Mouse (Mus musculus): Measurements from ENCODE around the gene Gpr108. TPM values are rescaled to one million over a fixed set of nuclear protein-coding genes. Genes with fewer than 3 reads are reported as not detected.

Gene Gpr108
- total RNA-seq, 2 experiments from 2014 or later, result 19.5 to 20.4 TPM

DNA sequence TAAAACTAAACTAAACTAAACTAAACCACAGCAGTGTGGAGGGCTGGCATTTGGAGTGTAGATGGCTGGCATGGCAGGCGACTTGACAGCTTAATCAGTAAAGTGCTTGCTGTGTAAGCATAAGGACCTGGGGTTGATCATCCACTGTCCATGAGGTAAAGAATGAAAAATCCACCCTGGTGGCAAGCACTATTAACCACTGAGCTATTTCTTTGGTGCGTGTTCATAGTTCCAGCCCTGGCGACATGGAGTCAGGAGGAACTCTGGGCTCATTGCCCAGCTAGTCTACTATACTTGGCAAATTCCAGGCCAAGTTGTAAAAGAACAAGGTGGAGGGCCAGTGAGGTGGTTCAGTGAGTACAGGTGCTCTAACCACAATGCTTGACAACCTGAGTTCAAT lies 40.3 kb downstream of the Gpr108 start:
- peak; percentile 20 for DNase-seq

DNA sequence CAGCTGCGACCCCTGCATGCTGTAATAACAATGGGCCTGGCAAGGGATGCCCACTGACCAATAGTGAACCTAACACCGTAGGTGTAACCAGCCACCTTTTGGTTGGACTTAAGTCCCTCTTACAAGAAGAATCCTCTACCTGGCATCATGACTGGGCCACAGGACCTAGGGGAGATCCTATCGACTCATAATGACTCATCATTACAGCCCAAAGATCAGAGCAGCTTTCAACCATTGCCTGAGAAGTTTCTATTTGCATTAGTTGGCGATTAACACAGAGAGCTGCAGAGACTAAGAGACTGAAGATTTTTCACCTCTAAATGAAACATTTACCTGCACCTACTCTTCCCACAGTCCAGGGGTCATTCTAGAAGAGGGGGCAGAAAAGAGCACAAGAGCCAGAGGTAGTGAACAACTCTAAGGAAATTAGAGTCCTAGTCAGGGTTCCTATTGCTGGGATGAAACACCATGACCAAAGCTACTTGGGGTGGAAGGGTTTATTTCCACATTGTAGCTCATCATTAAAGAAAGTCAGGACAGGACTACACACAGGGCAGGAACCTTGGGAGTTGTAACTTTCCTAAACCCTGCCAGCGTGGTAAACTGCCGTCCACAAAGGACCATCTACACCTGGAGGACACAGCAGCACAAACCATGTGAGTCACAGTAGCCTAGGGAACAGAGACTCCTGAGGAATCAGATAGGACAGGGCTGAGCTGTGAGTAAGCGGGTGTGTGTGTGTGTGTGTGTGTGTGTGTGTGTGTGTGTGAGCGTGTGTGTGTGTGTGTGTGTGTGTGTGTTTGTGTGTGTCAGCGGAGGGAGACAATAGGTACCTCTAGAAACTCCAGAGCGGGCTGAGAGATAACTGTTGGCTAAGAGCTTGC lies 46.2 kb downstream of the Gpr108 start:
- DNase-seq, result no peak

DNA sequence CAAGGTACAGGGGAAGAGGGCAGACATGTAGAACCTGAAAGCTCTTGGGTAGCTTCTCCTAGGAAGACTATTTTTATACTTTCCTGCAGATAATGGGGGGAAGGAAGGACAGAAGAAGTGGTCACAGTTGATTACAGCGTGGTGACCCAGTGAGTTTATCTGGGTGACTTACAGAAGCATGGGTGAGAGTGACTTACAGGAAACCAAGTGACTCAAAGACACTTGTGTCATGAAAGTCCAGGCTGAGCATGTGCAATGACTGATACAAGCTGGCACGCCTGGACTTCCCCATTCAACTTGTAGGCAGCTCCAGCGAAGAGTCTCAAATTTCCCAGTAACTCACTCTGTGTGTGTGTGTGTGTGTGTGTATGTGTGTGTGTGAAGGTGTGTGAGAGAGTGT lies 50.0 kb downstream of the Gpr108 start:
- DNase-seq, result no peak

DNA sequence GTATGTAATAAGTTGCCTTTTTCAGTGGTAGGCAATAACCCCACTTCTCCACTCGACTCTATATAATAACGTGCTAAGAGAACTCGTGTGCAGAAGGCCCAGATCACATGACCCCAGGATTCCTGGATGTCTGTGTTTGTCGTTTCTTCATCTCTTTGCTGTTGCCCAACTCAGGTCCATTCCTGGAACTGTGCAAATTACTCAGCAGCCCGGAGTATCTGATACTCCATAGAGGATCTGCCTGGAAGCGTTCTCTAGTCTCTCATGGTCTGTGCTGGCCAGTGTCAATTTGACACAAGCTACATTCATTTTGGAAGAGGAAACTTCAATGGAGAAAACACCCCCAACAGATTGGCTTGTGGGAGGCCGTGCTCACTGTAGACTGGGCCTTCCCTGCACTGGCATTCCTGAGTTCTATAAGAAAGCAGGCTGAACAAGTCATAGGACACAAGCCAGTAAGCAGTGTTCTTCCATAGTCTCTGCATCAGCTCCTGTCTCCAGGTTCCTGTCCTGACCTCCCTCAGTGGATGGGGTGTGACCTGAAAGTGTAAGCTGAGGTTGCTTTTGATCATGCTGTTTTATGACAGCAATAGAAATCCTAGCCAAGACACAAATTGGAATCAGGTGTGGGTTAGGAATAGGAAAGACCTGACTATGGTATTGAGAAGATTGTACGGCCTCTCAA lies 52.8 kb downstream of the Gpr108 start:
- DNase-seq, result no peak

DNA sequence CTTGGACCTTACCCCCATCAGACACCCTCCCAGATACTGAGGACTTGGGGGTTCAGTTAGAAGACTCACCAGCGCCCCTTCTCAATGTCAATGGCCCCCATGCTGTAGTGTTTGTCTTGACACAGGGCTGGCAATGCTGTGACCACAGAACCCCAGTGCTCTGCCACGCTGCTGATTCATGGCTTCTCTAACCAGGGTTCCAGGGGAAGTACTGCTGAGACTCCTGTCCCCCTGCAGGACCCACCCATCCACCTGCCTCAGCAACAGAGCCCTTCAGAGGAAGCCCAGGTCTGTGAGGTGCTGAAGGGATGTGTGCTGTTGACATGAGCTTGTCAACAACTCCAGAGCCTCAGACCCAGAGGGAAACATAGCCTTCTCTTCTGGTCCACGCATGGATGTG lies 53.5 kb downstream of the Gpr108 start:
- DNase-seq, result no peak

DNA sequence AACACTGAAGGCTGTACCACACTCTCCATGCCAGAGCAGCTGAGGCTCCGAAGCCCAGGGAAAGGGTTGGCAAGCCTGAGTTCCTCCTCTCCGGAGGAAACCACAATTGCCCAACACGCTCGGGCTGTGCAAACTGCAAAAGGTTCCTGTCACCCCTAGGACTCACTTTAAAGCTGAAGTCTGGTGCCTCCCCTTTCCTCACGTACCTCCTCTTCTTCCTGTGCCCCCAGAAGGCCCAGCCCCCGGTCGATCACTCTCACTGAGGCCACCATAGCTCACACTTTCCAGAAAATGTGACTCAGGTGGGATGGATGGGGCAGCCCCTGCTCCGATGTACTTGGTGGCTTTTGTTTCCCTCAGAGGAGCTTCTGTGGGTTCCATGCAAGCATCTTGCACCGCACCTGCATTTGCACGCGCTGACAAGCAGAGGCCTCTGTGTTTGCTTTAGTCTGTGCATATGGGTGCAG lies 54.2 kb downstream of the Gpr108 start, which contains the start of gene Tnfsf14:
Tnfsf14 (minus strand) TSS at position 137 of the 467 bp plus-strand sequence.
- DNase-seq, result no peak

DNA sequence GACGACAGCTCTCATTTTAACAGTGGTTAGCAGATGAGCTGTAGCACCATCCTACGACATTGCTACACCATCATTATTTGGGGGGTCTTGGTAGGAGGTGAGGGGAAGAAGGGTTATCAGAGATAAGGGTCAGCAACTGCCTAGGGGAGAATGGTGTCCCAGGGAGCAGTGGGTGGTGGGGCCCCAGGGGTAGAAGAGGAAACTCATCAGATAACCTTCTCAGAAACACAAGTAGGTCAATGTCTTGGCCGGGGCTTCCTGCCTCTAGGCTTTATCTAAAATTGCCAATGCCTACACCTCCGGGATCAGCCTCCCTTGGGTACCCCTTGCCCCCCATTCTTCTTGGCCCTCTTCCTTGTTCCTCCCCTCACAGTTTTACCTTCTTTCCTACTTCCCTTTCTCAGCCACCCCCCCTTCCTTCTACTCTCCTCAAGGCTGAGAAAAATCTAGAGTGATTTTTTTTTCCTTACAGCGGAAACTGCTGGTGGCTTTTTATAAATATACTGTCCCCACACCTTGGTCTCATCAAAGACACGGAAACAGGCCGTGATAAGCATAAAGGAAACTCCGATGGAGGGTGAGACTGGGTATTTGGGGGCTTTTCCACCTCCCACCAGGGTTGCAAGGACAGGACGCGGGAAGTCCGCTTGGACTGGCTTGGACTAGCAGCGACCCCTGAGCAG lies 59.6 kb downstream of the Gpr108 start:
- no peak for DNase-seq

DNA sequence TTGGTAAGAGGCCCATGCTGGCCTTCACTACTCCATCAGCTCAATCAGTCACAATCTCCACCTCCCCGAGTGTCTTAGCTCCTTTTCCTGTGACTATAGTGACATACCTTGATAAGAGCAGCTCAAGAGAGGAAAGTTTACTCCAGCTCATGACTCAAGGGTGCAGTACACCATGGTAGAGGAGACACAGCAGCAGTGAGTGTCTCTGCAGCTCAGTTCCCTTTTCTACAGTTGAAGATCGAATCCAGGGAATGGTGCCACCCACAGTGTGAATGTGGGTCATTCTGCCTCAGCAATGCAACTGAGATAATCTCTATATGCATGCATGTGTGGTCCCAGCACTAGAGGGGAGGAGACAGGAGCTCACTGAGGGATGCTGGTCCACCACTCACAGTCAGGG lies 62.6 kb downstream of the Gpr108 start:
- DNase-seq, result no peak

Small RNA genes lying within 50 kb of the gene (microRNA-seq; reads per million reads assigned to microRNA genes)
- 0 reads per million in 2 experiments for gene Mir6978

Other genes starting within 250 kb of the Gpr108 start
- gene Pspn, start 248.4 kb downstream of the Gpr108 start, total RNA-seq (2021), result not detected
- 10 to 100 TPM; 36.0 to 36.9 TPM for gene Gtf2f1, start 237.2 kb downstream of the Gpr108 start, total RNA-seq (2021)
- not detected for gene Gm17949, start 237.0 kb downstream of the Gpr108 start, total RNA-seq (2021)
- 100 to 1,000 TPM; 112 to 113 TPM for gene Khsrp, start 216.9 kb downstream of the Gpr108 start, total RNA-seq (2021)
- gene Slc25a41, start 206.8 kb downstream of the Gpr108 start, total RNA-seq (2021), result not detected
- under 1 TPM in 1 of 2 experiments, not detected in 1; 0.47 TPM for gene Crb3, start 189.3 kb downstream of the Gpr108 start, total RNA-seq (2021)
- 10 to 100 TPM; 78.3 to 81.6 TPM for gene Slc25a23, start 188.6 kb downstream of the Gpr108 start, total RNA-seq (2021)
- gene Dennd1c, start 169.9 kb downstream of the Gpr108 start, total RNA-seq (2021), result under 1 TPM; 0.69 to 0.70 TPM
- 1 to 10 TPM; 5.9 to 6.7 TPM for gene Tubb4a, start 160.7 kb downstream of the Gpr108 start, total RNA-seq (2021)
- gene Tnfsf9, start 143.1 kb downstream of the Gpr108 start, total RNA-seq (2021), result under 1 TPM; 0.48 to 0.61 TPM
- not detected for gene Cd70, start 98.7 kb downstream of the Gpr108 start, total RNA-seq (2021)
- not detected for gene Tnfsf14, start 54.3 kb downstream of the Gpr108 start, total RNA-seq (2021)
- gene C3, start 20.3 kb downstream of the Gpr108 start, total RNA-seq (2021), result 10 to 100 TPM; 60.1 to 79.6 TPM
- gene Trip10, start 1.0 kb upstream of the Gpr108 start, total RNA-seq (2021), result 10 to 100 TPM; 45.6 to 46.9 TPM
- 1 to 10 TPM; 1.0 to 1.4 TPM for gene Vav1, start 30.7 kb upstream of the Gpr108 start, total RNA-seq (2021)
- 1 to 10 TPM; 3.9 to 4.0 TPM for gene Adgre1, start 110.2 kb upstream of the Gpr108 start, total RNA-seq (2021)

Measured in heart, postnatal 4 days (tissue).